Mouse (Mus musculus): ENCODE measurements around the gene Slc25a24.

DNA sequence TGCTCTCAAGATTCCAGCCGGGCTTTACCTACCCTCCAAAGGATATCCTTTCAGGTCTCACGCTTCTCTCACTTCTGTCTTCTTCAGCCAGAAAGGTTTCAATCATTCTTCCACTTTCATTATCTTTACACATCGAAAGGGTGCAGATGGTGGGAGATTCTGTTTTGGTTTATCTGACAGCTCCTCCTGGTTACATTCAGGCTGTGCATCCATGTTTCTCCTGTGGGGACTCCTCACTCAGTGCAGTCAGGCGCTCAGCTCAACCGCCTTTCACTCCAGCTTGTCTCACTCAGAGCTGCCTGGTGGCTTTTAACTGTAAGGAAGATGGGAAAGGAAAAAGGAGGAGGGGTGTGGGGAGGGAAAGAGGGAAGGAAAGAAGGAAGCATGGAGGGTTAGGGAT lies 3.0 kb upstream of the Slc25a24 start:
- TF ChIP-seq CTCF (IDR thresholded peaks at IDR 0.05; ENCODE audit: low read depth, low read length) (no peak), POLR2A (IDR thresholded peaks at IDR 0.05; ENCODE audit: insufficient read depth, low read length) (no peak)
